Mouse (Mus musculus) mesoderm, embryonic 11.5 days (tissue): Measurements from ENCODE around the gene Usp49.
"Not testable (repeated sequence)": the region's sequence is repeated elsewhere in the genome, so short reads cannot be mapped to it uniquely, and the experiment has no call there.

Experiments
- DNase-seq: peaks from one replicate; pipeline ENCODE4 v3.0.0-alpha.2; 2012; ENCODE audit warnings: low read depth, low spot score

Gene Usp49

DNA sequence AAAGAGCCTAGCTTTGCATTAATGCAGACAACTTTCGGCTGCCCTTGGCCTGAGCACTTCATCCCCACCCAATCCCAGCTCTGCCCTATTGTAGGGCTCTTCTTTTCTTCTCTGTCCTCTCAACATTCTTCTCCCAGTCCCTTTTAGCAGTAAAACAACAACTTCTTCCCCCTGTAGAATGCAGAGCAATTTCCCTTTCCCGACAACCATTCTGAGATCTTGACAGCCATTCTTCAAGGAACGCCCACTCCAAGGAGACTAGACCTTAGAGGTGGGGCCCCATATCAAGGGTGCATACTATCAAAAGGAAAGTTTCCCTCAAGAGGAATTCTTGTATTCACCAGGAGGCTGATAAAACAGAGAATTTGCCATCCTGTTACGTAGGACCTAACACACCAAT, 18.5 kb downstream of the Usp49 start:
- peak; percentile 14 for DNase-seq

DNA sequence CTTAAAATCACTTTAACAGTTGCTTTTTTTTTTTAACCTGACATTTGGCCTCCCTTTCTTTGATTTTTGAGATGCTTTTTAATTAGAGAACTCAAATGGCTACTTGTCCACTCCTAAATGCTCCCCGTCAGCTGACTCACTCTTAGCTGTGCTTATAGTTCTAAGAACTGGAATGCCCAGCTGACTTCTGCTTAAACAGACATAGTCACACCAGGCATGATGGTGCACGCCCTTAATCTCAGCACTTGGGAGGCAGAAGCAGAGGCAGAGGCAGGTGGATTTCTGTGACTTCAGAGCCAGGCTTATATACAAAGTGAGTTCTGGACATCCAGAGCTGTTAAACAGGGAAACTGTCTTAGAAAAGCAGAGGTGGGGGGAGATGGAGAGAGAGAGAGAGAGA, 21.5 kb downstream of the Usp49 start:
- DNase-seq: no peak

DNA sequence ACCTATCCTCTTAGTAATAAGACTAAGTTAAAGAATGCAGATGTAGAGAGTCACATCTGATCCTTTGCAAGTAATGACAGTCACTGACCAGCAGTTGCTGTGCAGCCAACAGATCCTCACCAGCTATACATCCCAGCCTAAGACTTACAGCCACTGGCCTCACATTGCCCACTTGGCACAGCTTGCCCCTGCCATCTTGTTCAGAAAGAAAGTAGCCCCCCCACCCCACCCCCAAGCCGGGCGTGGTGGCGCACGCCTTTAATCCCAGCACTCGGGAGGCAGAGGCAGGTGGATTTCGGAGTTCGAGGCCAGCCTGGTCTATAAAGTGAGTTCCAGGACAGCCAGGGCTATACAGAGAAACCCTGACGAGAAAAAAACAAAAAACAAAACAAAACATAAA, 23.9 kb downstream of the Usp49 start:
- DNase-seq: not testable (repeated sequence)

DNA sequence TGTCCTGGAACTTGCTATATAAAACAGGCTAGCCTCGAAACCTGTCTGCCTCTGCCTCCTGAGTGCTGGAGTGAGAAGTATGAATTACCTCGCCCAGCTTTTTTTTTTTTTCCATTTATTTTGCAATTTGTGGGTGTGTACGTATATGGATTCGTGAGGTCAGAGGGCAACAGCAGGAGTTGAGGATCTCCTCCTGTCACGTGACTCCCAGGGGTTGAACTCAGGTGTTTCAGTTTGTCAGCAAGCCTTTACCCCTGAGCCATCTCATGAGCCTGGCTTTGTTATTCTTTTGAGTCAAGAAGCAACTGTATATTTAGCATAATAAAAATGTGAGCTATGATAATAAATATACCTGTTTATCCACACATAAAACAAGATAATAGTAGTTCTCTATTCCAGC, 25.2 kb downstream of the Usp49 start:
- no peak for DNase-seq

DNA sequence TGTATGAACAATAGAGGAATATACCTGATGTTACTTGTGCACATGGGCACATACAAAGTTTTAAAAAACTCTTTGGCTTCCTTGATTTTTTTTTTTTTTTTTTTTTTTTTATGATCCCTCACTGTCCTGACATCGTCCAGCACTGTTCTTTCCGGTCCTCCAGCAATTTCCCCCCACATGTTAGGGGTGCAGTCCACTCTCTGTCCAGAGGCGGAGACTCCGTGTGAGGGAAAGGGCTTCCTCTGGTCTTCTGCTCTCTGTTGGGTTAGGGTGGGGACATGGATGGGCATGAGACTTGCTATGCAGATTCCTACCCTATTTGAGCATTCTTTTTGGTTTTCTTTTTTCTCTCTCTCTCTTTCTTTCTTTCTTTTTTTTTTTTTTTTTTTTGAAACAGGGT, 27.4 kb downstream of the Usp49 start:
- DNase-seq: no peak

DNA sequence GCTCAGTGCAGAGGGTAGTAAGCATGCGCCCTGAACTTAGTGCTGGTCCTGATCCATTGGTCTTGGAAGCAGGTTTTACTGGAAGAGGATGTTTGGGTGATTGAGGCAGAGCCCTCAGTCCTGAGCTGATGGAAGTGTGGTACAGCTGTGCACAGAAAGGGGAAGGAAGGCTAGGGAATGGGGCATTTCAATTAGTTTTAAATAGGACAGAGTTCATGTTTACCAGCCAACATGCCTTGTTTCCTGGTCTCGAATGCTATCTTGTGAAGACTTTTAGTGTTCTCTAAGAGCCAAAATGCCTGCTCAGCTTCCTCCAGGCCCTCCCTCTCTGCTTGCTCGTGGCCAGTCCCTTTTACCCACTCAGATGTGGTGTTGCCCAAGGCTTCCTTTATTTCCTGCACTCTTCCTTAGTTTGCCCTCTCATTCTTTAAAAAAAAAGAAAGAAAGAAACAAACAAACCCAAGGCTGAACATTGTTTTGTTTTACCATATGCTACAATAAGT, 28.3 kb downstream of the Usp49 start:
- no peak for DNase-seq

DNA sequence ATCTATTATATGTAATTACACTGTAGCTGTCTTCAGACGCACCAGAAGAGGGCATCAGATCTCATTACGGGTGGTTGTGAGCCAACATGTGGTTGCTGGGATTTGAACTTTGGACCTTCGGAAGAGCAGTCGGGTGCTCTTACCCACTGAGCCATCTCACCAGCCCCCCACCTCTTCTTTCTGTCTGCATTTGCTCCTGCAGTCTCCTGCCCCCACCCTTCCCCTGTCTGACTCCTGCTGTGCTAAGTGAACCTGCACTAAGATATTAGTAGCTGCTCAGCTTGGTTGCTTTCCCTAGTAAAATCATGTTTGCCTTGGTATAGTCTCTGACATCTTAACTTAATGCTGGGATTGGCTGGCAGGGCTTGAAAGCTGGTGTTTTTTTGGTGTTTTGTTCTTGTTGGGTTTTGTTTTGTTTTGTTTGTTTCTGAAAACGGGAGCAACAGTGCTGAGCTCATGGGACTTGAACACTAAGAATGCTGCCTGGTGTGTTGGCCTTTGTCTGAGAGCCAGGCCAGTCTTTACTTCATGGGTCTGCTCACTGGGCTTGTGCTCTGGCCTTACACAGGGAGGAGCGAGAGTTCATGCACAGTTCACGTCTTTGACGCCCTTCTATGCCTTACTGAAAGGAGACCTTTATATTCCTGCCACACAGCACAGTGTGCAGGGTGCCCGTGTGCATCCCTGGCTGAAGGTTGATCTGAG, 32.7 kb downstream of the Usp49 start:
- DNase-seq: peak; percentile 60

DNA sequence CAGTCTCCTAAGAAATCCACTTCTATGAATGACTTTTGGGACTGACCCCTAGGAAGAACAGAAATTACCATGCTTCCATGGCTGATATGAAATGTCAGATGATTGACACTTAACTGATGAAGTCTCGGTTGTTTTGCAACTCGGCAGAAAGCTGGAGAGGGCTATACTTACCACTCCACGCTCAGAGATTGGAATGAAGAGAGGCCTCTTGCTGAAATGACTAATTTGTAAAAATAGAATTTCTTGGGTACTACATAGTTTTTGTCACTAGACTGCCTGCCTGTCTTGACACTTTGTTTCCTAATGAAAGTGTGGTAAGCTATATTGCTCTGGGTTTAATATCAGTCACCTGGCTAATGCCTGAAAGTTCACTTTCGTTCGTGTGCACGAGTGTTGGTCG, 34.0 kb downstream of the Usp49 start:
- no peak for DNase-seq

DNA sequence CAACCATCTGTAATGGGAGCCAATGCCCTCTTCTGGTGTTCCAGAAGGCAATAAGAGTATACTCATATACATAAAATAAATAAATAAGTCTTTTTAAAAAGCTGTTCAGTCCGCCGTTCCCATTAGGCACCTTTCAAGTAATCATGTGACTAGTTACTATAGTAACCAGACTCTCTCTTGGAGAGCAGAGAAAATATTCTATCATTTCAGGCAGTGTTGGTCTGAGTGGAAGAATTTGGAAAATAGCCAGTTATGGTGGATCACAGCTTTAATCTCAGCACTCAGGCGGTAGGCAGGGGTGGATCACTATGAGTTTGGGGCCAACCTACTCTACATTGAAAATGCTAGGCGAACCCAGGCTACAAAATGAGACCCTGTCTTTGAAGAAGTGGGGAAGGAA, 38.7 kb downstream of the Usp49 start:
- no peak for DNase-seq

DNA sequence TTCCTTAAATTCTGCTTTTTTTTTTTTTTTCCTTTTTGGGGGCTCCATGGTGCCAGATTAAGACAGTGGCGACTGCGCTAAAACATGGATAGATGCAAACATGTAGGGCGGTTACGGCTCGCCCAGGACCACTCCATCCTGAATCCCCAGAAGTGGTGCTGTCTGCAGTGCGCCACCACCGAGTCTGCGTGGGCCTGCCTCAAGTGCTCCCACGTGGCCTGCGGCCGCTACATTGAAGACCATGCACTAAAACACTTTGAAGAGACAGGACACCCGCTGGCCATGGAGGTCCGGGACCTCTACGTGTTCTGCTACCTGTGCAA, 41.5 kb downstream of the Usp49 start:
- DNase-seq: no peak

DNA sequence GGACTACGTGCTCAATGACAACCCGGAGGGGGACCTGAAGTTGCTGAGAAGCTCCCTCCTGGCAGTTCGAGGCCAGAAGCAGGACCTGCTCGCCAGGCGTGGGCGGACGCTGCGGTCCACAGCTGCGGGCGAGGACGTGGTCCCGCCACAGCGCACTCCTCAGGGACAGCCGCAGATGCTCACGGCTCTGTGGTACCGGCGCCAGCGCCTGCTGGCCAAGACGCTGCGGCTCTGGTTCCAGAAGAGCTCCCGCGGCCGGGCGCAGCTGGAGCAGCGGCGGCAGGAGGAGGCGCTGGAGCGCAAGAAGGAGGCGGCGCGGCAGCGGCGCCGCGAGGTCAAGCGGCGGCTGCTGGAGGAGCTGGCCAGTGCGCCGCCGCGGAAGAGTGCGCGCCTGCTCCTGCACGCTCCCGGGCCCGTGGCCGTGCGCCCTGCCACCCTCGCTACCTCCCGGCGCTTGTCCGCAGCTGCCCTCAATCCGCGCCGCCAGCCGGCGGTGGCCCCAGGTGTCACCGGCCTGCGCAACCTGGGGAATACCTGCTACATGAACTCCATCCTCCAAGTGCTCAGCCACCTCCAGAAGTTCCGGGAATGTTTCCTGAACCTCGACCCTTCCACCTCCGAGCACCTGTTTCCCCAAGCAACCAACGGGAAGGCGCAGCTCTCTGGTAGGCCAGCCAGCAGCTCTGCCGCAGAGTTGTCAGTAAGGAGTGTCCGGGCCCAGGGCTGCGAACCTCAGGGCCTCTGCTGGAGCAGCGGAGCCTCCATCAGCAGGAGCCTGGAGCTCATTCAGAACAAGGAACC, 42.0 kb downstream of the Usp49 start:
- peak; percentile 80 for DNase-seq

DNA sequence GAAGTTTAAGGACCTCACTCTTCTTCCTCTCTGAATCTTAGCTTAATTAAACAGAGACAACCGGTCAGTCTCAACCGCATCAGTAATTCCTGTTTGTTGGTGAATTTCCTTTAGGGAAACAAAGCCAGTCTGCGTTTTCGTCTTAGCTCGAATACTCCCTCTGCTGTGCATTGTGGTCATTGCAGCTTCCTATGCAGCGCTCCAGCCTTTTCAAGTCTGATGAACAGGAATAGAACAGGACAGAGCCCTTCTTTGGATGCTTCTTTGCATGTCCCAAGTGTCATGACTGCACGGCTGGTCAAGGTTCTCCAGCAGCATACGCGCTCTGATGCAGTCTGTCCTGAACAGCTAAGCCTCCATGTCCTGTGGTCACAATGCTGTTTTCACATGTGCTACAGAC, 46.1 kb downstream of the Usp49 start:
- DNase-seq: peak; percentile 79

DNA sequence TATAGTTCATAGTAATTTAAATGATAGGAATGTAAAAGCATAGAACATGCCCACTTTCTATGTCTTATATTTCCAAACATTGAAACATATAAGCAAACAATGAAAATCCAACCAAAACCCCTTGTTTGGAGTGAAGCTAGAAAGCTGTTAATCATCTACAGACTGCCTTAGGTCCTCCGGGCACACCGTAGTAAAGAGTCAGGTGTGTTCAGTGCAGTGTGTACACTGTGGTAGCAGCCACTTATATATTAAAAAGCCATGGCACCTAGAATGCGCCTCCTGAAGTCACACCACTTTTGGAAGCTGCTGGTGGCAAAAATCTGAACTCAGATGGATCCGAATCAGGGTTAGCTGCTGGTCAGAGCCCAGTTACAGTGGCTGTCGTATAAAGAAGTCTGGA, 47.7 kb downstream of the Usp49 start:
- DNase-seq: no peak

DNA sequence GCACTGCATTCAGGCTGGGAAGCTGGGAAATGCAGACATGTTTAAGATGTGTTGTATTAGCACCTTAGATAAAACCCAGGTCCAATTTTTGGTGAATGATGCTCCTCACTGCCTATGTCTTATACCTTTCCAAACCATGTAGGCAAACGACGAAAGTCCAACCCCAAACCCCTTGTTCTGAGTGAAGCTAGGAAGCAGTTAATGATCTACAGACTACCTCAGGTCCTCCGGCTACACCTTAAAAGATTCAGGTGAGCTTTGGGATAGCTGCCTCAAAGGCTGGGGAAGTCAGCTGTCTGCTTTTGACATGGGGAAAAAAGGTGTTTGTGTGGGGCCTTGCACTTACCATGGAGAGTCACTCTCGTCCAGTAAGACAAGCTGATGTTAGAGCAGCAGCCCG, 48.2 kb downstream of the Usp49 start:
- DNase-seq: no peak

DNA sequence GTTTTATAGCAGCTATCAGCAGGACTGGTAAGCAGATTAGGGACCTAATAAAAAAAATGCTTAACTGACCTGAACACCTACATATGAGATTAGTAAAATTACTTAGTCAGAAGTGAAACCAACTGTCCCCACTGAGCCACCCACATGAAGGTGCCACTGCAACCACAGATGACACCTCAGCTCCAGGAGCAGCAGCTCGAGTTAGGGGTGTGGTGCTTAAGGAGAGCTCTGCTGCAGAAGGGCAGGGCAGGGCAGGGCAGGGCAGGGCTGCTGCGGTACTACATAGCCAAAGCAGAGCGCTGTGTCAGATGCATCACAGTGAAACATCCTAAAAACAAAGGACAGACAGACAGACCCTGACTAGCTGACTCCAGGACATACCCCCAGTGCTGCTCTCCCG, 52.3 kb downstream of the Usp49 start:
- DNase-seq: no peak

DNA sequence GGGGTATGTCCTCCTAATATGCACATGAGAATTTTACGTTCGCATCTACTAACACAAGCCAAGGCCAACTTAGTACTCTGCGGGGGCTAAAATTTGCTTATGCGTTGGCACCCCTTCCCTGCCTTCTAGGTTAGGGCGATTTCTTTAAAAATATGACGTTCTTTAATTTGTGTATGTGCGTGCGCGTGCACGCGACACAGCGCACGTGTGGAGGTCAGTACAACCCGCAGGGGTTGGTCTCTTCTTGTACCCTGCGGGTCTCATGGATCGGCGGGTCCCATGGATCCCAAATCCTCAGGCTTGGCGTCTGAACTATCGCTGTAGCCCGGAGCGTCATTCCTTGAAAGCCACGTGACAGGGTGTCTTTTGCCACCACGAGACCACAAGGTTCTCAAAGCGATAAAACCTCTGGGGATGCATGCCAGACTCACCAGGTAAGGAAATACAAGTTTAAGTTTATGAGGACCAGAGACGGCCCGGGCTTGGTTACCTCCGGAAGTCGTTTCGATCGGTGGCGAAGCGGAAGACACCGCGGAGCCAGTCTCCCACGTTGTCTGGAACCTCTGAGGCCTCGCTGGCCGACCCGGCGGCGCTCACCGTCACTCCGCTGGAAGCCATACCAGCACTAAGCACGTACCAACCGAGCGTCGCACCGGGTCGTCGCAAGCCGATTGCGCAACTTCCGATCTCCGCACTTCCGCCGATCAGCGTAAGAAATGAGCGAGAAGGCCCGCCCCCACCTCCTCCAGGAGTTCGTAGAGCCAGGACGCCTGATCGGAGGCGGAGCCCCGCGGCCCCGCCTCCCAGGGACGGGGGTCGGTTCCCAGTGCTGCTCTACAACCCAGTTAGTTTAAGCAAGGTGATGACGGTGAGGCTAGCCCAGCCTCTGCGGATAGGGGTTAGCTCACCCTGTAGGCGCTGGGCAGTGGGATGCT, 57.2 kb downstream of the Usp49 start:
- DNase-seq: peak; percentile 96

DNA sequence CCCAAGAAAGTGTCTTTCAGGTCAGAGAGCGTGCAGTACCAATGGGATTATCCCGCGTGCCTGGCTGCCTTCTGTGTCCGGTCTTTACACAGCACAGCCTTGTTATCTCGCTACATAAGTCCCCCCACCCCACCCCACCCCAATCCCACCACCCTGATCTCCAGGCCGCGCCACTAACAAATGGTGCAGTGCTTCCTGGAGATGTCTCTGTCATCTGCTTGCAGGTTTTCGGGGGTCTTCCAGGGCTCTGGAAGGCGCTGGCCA, 57.8 kb downstream of the Usp49 start, which contains the start of gene Tomm6:
Gene Tomm6 (minus strand): TSS at position 43 of the 264 bp plus-strand sequence.
- no peak for DNase-seq

DNA sequence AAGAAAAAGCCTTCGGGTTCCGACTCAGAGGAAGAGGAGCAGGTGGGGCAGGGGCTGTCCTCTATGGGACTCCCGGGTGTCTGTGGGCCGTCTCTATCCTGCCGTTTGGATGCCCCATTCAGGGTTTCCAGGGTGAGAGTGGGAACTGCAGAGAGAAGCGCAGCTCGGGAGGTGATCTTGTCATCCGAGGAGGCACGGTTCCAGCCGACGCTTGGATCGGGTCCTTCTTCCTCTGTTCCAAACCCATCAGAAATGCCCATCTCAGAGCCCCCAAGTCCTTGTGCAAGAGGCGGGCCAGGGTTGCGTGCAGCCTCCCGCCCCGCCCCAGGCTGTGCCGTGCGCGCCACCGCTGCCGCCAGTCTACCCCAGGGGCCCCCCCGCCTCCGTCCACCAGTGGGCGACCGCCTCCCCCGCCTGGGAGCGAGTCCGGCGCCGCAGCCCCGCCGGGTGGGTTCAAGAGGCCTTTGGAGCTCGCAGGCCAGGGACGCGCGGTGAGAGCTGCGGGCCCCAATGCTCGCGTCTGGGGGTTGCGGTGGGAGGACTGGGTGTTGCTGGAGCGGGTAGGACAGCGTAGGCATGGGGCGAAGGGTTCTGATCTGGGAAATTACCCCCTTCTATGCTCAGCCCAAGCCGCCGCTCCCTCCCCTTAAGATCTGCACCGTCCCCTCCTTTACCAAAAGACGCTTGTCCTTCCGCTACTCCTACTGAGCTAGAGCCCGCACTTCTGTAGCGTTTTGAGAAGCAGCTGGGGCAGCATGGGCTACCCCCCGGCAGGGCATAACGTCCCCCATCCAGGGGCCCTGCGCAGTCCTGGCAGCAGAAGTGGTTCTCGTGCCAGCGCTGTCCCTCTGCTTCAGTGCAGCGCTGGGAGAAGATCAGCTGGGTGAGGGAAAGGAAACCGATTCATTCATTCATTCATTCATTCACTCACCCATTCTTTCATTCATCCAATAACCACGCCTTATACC, 58.4 kb downstream of the Usp49 start, which contains the start of gene Frs3:
Gene Frs3 (plus strand): TSS at position 423 of the 968 bp plus-strand sequence.
- DNase-seq: peak; percentile 65

DNA sequence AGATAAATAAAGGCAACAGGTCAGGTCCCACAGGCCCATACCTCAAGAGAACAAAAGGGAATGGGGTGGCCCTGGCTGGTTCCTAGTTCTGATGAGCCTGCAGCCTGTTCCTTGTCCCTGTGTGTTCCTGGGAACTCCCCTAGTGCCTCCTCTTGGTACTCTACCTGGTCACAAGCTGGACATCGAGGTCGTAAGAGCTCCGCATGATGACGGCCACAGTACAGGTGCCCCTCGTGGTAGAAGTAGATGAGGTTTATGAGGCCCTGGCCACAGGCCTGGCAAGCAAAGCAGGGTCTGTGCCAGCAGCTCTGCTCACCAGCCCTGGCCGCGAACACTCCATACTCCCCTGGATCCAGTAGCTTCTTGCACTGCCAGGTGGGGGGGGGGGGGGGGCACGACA, 59.4 kb downstream of the Usp49 start:
- no peak for DNase-seq

DNA sequence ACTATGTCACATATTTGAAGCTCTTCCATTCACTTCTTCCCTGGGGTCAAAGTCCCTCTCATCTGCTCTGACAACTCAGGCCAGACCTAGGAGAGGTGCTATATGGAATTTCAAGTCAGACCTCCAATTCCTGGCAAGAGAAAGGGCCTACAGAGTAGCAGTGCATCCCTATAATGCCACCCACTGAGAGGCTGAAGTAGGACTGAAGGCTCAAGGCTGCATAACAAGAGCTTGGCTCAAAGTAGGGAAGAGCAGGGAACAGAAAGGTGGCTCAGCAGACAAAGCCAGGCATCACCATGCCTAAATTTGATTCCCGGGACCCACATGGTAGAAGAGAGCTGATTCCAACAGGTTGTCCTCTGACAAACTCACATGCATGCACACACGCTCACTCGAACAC, 61.2 kb downstream of the Usp49 start:
- no peak for DNase-seq
